Mouse (Mus musculus) megakaryocyte progenitor cell, adult 5-6 weeks (primary cell): Measurements from ENCODE around the gene AC131692.1. TPM values are rescaled to one million over a fixed set of nuclear protein-coding genes. Genes with fewer than 3 reads are reported as not detected.

ENCODE experiments used
- ATAC-seq: replicated peaks from 2 replicates; pipeline ENCODE4 v1.8.0; 2016; ENCODE audit warnings: mild to moderate bottlenecking, moderate TSS enrichment, inconsistent platforms; ENCODE audit not compliant: poor library complexity
- total RNA-seq, 2 experiments: library from RNA; stranded (forward) in 1 of 2; stranded (reverse) in 1 of 2; fragments of 157-497, 149-512 nt in 1 of 2; fragments of 200-1000 nt in 1 of 2; gene quantifications; 2 replicates each; pipeline versions ENCODE4 v1.2.3 to v1.2.4; 2015 to 2017

The AC131692.1 gene
- total RNA-seq, 2 experiments from 2014 or later: 0.30 TPM; not detected in 1

DNA sequence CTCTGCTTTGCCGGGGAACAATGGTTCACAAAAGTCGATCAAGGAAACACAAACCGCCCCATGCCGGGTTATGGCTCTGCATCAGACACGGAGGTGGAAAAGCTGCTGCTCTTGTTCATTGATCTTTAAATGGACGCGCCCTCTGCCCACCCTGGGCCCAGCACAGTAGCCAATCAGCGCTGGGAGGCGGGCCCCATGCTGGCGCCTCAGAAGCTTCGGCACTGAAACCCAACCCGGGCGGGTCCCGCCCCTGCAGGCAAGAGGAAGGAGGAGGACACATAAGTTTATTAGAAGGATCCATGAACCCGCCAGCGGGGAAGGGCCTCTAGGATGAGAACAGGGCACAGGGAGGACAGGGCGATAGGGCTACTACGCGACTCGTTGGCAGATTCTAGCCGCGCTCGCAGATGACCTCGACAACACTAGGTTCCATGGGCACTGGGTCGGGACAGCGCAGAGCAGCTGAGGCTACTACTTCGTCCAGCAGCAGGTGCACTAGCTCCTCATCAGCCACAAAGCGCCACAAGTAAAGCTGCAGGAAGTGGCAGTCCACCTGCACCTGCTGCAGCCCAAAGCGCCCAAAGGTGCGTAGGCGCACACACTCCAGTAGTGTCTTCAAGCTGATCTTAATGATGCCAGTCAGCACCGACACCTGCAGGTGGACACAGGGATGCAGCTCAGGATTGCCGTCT, 26.3 kb upstream of the AC131692.1 start, which contains the start of gene Tm7sf2:
Tm7sf2 (minus strand) TSS at position 650 of the 692 bp plus-strand sequence.
- ATAC-seq: peak; percentile 87

DNA sequence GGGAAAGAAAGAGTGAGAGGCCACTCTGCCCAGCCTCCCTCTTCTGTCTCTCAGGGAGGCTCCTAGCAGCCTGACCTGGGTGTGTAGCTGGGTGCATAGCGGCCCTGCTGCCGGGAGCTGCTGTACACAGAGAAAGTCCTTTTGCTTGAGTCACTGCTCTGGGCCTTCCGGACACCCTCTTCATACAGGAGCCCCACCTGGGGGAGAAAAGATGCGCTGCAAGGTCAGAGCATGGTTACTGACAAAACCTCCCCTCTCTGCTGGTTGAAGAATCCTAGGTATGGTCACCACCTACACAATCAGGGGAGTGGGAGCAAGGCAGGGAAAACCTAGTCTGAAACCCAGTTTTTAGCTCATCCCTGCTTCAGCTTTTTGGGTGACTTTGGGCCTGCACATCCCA, 25.3 kb upstream of the AC131692.1 start:
- ATAC-seq: no peak

DNA sequence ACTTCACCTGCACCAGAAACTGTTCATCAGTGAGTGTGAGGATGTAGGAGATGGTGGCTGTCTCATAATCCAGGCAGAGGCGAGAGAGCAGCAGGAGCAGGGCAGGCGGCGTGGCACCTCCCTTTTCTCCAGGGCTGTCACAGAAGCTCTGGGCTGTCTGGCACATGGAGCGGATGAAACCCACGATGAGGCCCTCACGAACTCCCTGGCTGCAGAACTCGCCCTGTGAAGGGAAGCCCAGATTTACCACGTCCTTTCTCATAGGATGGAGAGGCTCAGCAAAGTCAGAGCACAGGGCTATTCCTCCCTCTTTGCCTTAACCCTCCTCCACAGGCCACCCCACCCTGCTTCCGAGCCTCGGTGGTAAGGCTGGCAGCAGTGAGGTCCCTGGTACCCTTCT, 24.4 kb upstream of the AC131692.1 start:
- no peak for ATAC-seq

DNA sequence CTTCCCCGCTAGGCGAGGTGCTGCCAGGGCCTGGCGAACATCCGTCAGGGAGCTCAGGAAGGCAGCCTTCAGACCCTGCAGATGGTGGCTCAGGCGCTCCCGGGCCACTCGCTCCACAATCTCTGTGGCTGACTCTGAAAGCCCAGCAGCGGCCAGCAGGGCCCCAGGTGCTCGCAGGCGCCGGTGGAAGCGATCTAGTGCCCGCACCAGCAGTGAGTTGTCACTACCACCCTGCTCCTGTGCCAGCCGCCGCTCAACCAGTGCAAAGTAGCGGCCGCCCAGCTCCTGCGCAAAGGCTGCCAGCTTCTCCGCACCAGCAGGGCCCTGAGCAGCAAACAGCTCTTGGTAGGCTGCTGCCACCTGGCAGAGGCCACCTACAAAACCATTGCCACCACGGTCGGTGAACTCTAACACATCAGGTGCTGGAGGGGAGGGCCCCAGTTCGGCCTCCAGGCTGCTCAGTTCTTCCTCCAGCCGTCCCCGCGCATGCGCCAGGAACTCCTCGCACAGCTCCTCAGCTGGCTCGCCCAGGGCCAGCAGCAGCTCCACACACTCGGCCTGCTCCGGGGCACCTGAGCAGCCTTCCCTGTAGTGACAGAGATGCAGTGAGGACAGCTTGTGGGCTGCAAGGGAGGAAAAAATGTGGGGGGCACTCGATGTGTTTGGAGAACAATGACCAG, 23.5 kb upstream of the AC131692.1 start:
- no peak for ATAC-seq

GRCm38 (mm10) chr19:6071261-6071660, 23.0 kb upstream of the AC131692.1 start:
- no peak for ATAC-seq

GRCm38 (mm10) chr19:6073889-6074288, 20.3 kb upstream of the AC131692.1 start:
- no peak for ATAC-seq

DNA sequence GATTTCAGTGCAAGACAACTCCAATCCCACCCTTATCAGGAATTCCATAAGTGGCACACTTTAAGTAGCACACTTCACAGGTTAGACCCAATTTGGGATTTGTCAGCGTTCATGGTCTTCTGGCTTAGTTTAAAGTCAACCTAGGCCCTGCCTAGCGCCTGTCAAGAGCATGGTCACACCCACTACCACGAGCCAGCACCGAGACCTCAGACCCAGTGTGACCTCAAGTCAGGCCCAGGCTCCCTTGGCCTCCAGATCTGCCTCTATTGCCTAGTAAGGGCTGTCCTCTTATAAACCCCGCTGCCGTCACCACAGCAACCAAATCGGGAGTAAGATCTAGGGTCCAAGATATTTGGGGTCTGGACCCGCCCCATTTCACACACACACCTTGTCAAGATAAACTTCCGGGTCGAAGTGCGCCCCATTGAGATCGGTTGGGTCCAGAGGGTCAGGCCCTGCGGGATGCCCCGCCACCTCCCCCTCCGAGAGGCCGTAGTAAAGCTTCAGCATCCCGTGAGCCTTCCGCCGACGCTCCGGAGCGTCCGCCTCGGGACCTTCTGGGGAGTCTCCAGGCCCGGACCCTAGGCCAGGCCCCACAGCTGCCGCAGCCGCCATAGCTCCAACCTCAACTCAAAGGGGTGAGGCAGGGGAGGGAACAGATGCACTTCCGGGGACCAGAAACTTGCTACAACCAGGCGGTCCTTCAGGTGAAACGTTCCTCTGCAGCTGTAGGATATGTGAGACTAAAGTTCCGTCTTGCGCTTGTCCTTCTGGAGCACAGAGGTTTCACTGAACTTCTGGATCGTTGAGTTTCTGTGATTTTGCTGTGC, 17.4 kb upstream of the AC131692.1 start, which contains the start of gene Vps51:
Vps51 (minus strand) TSS at position 668 of the 830 bp plus-strand sequence.
- peak; percentile 99 for ATAC-seq

GRCm38 (mm10) chr19:6079983-6080480, 14.2 kb upstream of the AC131692.1 start, which contains the start of gene Tmem262:
Gene Tmem262, plus strand, starts transcription at chr19:6080033.
- ATAC-seq: no peak

DNA sequence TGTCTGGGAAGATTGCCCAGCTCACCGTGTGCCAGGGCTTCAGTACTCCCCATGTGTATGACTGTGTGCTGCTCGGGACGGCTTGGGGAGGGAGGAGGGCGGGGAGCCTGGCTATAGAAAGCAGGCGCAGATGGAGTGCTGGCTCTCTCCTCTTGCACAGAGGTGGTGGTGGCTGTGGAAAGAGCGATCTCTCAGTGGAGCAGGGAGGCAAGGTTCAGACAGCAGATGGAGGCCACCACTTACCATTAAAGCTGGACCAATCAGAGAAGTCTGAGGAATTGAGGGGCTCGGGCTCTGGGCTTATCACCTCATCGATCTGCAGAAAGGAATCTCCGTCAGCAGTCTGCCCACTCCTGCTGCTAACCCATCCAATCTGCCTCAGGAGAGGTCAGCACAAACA, 12.1 kb upstream of the AC131692.1 start, which contains the start of gene Gm28374:
Gm28374 (minus strand) TSS at position 101 of the 400 bp plus-strand sequence.
- no peak for ATAC-seq

GRCm38 (mm10) chr19:6084478-6085248, 9.6 kb upstream of the AC131692.1 start, which contains the start of the genes Zfpl1 and Cdca5:
Gene Zfpl1, minus strand, starts transcription at chr19:6084956.
Gene Cdca5, plus strand, starts transcription at chr19:6084983.
- peak; percentile 95 for ATAC-seq

- ATAC-seq: peak; percentile 82
These were observed 8.8 kb upstream of the AC131692.1 start for GRCm38 (mm10) chr19:6085417-6085879.

GRCm38 (mm10) chr19:6088841-6089240, 5.4 kb upstream of the AC131692.1 start:
- ATAC-seq: no peak

DNA sequence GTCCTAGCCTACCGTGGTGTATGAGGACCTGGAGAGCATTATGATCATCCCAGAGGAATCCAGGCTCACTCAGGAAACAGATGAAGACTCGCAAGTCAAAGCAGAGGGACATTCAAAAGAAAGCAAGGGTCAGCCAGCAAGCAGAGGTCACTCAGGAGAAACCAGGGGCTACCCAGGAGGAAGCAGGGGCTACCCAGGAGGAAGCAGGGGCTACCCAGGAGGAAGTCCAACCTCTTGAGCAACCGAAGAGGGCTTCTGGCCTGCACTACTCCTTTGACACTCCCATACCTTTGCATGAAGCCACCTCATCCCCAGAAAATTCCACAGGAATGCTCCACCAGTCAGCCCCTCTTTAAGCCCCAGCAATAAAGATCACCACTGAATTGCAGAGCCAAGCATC, 3.6 kb downstream of the AC131692.1 start:
- 0 out of 2 replicates have a peak, but pooled peaks have one; percentile 14 for ATAC-seq

DNA sequence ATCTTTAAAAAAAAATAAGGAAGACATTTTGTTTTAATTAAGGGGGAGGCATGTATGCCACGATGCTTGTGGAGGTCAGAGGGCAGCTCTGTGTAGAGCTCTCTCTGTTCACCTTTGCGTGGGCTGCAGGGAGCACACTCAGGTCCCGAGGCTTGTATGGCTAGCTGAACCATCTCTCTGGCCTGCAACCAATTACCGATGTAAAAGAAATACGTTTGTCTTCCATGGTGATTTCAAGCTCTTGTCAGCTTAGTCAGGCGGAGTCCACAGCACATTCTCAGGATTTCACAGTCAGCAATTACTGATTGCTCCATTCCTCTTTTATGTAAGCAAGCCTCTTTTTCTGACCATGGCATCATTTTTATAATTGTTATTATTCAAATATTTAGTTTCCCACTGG, 7.0 kb downstream of the AC131692.1 start:
- no peak for ATAC-seq

DNA sequence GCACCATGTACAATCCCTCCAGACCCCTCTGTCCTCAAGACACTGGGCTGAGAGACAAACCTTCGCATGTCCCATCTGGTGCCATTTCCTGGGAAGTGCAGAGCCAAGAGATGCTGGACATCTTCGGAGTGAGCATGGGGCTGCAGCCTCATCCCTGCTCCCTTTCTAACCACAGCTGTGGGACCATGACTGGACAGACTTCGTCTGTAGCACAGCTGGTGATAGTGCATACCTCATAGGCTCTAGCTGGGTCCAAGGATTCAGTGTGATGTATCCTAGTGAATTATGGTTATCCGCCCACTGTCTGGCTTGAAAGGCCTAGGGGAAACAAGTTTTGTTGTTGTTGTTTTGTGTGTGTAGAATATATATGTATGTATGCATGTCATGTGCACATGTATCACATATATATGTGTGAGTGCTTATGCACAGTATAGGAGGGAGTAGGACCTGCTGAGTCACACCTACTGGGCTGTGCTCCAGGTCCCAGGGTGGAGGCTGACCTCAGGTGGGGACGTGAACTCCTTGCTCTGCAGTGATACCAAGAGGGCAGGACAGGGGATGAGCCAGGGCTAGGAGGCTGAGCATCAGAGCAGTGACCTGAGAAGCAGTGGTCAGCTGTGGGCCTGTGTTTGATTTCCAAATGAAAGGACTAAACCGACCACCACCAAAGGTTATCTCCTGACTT, 8.1 kb downstream of the AC131692.1 start:
- peak; percentile 72 for ATAC-seq

- ATAC-seq: peak; percentile 26; the same call in 1 of the 2 replicates
These were observed 10.3 kb downstream of the AC131692.1 start for GRCm38 (mm10) chr19:6104476-6104875.

DNA sequence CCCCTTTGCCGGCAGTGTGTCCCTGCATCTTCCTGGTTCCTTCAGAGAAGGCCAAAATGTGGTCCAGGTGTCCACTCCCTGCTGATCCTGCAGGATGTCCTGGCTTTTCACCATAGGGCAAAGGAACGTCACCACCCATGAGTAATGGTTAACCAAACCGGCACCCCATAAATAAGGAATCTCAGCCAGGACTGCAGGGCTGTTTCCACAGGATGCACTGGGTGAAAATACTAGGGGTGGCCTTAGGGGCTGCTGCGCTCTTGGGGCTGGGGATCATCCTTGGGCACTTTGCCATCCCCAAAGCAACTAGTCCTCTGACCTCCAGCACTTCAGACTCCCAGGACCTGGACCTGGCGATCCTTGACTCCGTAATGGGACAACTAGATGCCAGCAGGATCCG, 11.4 kb downstream of the AC131692.1 start, which contains the start of gene Naaladl1:
Naaladl1 (plus strand) TSS at position 197 of the 400 bp plus-strand sequence.
- ATAC-seq: no peak

DNA sequence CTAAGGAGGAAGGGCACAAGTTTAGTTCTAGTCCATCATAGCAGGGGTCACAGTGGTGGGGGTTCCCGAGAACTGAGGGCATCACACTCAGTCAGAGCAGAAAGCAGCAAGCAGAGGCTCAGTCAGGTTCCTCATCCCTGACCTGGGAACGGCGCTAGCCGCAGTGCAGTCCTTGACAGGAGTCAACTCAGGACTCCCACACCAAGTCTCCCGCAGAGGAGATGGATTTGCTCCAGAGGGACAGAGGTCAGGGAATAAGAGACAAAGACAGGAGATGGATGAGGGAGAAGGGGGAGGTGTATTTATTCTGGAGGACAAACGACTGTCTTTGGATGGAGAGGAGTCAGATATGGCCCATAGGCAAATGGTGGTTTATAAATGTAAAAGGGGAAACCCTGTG, 18.9 kb downstream of the AC131692.1 start:
- no peak for ATAC-seq
